Mouse (Mus musculus) heart, adult 8-10 months (tissue): ENCODE measurements at regions not wholly inside any gene's neighbourhood (a gene's known extent, or its start where the extent isn't known, plus 50 kb on each side); places are given as distances from the start of the nearest gene placed in this dataset.

Source experiments
- DNase-seq: peaks from one replicate; pipeline ENCODE4 v3.0.0; 2022; ENCODE audit warnings: low spot score

GRCm38 (mm10) chr10:44826271-44826670 lies 240.7 kb upstream of the Prep start:
- DNase-seq, result no peak

- no peak for DNase-seq
These were observed 245.3 kb upstream of the Prep start for GRCm38 (mm10) chr10:44821666-44822065.

GRCm38 (mm10) chr10:44820379-44820778 lies 246.6 kb upstream of the Prep start:
- DNase-seq, result no peak

GRCm38 (mm10) chr10:44819361-44819760 lies 247.6 kb upstream of the Prep start:
- DNase-seq, result no peak

GRCm38 (mm10) chr10:44818615-44819014 lies 248.4 kb upstream of the Prep start:
- no peak for DNase-seq

- no peak for DNase-seq
These were observed 267.9 kb upstream of the Prdm1 start for GRCm38 (mm10) chr10:44796205-44796604.

- no peak for DNase-seq
These were observed 257.1 kb upstream of the Prdm1 start for GRCm38 (mm10) chr10:44785386-44785785.

- DNase-seq, result no peak
These were observed 252.2 kb upstream of the Prdm1 start for GRCm38 (mm10) chr10:44780381-44780958.

GRCm38 (mm10) chr10:44779568-44780207 lies 251.4 kb upstream of the Prdm1 start:
- DNase-seq, result no peak

GRCm38 (mm10) chr10:44777214-44777613 lies 248.9 kb upstream of the Prdm1 start:
- no peak for DNase-seq

- DNase-seq, result no peak
These were observed 247.9 kb upstream of the Prdm1 start for GRCm38 (mm10) chr10:44776175-44776574.

GRCm38 (mm10) chr10:44765527-44765926 lies 237.2 kb upstream of the Prdm1 start:
- DNase-seq, result no peak

GRCm38 (mm10) chr10:44763102-44763501 lies 234.8 kb upstream of the Prdm1 start:
- no peak for DNase-seq

GRCm38 (mm10) chr10:44762068-44762467 lies 233.8 kb upstream of the Prdm1 start:
- DNase-seq, result no peak

GRCm38 (mm10) chr10:44761324-44761723 lies 233.0 kb upstream of the Prdm1 start:
- DNase-seq, result no peak

GRCm38 (mm10) chr10:44755355-44755957 lies 227.2 kb upstream of the Prdm1 start:
- DNase-seq, result no peak

- no peak for DNase-seq
These were observed 226.6 kb upstream of the Prdm1 start for GRCm38 (mm10) chr10:44754930-44755329.

GRCm38 (mm10) chr10:44752719-44753390 lies 224.6 kb upstream of the Prdm1 start:
- DNase-seq, result no peak

- no peak for DNase-seq
These were observed 222.8 kb upstream of the Prdm1 start for GRCm38 (mm10) chr10:44751061-44751460.

- no peak for DNase-seq
These were observed 220.9 kb upstream of the Prdm1 start for GRCm38 (mm10) chr10:44749206-44749605.

- no peak for DNase-seq
These were observed 219.1 kb upstream of the Prdm1 start for GRCm38 (mm10) chr10:44747419-44747818.

- peak; percentile 35 for DNase-seq
These were observed 215.9 kb upstream of the Prdm1 start for GRCm38 (mm10) chr10:44744221-44744620.

- DNase-seq, result no peak
These were observed 205.3 kb upstream of the Prdm1 start for GRCm38 (mm10) chr10:44733641-44734040.
